Mouse (Mus musculus): ENCODE measurements around the gene Sp3. TPM values are rescaled to one million over a fixed set of nuclear protein-coding genes. Genes with fewer than 3 reads are reported as not detected.
"Not testable (repeated sequence)": the region's sequence is repeated elsewhere in the genome, so short reads cannot be mapped to it uniquely, and the experiment has no call there.

Sp3 gene
- total and polyA plus RNA-seq, 3 experiments = 10.9 to 130 (median 129) TPM

DNA sequence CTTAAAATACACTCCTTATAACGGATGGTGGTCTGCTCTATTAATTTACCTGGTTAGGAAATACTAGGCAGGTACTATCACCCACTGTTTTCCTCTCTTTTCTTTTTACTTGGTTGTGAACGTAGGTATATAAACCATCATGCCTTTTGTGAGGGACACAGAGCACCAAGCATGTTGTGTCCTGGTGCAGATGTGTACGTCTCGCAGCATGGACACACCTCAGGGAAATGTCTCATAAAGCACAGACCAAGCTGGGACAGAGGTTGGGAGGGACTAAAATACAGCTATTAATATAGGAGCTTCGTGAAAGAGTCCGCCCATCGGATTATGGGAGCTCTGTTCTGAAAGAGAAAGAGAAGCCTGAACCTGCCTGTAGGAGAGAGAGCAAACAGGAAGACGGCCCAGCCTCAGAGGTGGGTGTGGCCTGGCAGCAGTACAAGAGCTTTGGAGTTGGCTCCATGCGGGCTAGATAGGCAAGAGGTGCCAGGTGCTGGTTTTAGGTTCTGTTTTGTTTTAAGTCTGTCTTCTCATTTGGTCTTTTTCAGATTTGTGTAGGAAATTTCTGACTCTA, 16.6 kb upstream of the Sp3 start:
- Histone ChIP-seq H3K4me3 (ENCODE audit: low read depth, low read length) (no peak overlapping the region), H3K36me3 (replicated peaks) (no peaks in the 10 kb centered on the region), H3K4me1 (ENCODE audit: insufficient read depth, low read depth, low read length) (peaks cover 37% of the 10 kb centered on the region), H3K27me3 (ENCODE audit: insufficient read depth, low read length) (no peaks in the 10 kb centered on the region), H3K9me3 (replicated peaks) (no peaks in the 10 kb centered on the region)
- TF ChIP-seq GATA1 (IDR thresholded peaks at IDR 0.05; ENCODE audit: borderline replicate concordance, low read length) = no peak
- no peak for TF ChIP-seq CTCF (IDR thresholded peaks at IDR 0.05; ENCODE audit: low read depth, low read length)
- no peak for TF ChIP-seq POLR2AphosphoS5 (IDR thresholded peaks at IDR 0.05; ENCODE audit: insufficient replicate concordance, low read depth, low read length)
- no peak for TF ChIP-seq GATA2 (IDR thresholded peaks at IDR 0.05; ENCODE audit: borderline replicate concordance, low read depth, low read length)
- TF ChIP-seq TAL1 (conservative IDR thresholded peaks at IDR 0.05; ENCODE audit: low read depth, low read length) = no peak
- ATAC-seq (ENCODE audit: extremely low read depth, insufficient number of reproducible peaks, low FRiP score, poor library complexity, severe bottlenecking) (peak; percentile 45), DNase-seq (ENCODE audit: low spot score) (no peak)

DNA sequence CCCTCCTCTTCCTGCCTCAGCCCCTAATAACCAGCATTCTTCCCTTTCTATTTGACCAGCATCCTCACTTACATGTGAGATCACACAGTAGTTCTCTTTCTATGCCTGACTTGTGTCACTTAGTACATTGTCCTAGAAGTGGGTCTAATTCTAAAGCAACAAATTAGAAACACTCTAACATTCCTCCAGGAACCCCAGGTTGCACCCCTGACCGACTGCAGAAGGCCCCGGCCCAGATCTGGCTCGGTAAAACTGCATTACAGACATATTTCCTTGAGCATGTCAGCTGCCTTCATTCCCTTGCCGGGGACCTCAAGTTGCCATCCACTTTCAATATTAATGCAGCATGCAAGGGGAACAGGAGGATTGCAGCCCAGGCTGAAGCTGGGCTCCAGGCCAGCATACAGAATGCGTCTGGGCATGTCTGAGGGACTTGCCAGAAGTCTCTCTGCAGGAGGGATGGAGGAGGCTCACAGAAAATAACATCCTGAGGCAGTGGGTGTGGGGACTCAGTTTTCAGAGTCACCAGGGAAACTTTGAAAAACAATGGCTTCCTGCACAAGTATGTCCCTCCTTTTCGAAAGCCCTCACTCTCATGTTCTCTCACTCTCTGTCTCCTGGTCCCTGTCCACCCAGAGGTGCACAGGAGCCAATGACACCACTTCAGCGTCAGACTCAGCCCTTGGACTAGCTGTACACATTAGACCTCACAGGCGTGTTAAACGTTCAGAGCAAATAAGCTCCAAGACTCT, 15.3 kb upstream of the Sp3 start:
- Histone ChIP-seq H3K27me3 (ENCODE audit: insufficient read depth, low read length) (no peaks in the 10 kb centered on the region), H3K4me3 (ENCODE audit: low read depth, low read length) (no peak overlapping the region), H3K9me3 (replicated peaks) (no peaks in the 10 kb centered on the region), H3K36me3 (replicated peaks) (no peaks in the 10 kb centered on the region), H3K4me1 (ENCODE audit: insufficient read depth, low read depth, low read length) (peaks cover 29% of the 10 kb centered on the region)
- TF ChIP-seq GATA2 (IDR thresholded peaks at IDR 0.05; ENCODE audit: borderline replicate concordance, low read depth, low read length) (no peak), TAL1 (conservative IDR thresholded peaks at IDR 0.05; ENCODE audit: low read depth, low read length) (no peak), CTCF (IDR thresholded peaks at IDR 0.05; ENCODE audit: low read depth, low read length) (no peak), POLR2AphosphoS5 (IDR thresholded peaks at IDR 0.05; ENCODE audit: insufficient replicate concordance, low read depth, low read length) (no peak), GATA1 (IDR thresholded peaks at IDR 0.05; ENCODE audit: borderline replicate concordance, low read length) (no peak)
- DNase-seq (ENCODE audit: low spot score) (no peak), ATAC-seq (ENCODE audit: extremely low read depth, insufficient number of reproducible peaks, low FRiP score, poor library complexity, severe bottlenecking) (no peak)

GRCm38 (mm10) chr2:72994165-72994564, 13.9 kb upstream of the Sp3 start:
- DNase-seq (ENCODE audit: low spot score) (no peak), ATAC-seq (ENCODE audit: extremely low read depth, insufficient number of reproducible peaks, low FRiP score, poor library complexity, severe bottlenecking) (no peak)
- Histone ChIP-seq H3K9me3 (replicated peaks) (peaks cover 5% of the 10 kb centered on the region), H3K4me1 (ENCODE audit: insufficient read depth, low read depth, low read length) (peaks cover 25% of the 10 kb centered on the region), H3K36me3 (replicated peaks) (no peaks in the 10 kb centered on the region), H3K4me3 (ENCODE audit: low read depth, low read length) (no peak overlapping the region), H3K27me3 (ENCODE audit: insufficient read depth, low read length) (no peaks in the 10 kb centered on the region)
- TF ChIP-seq TAL1 (conservative IDR thresholded peaks at IDR 0.05; ENCODE audit: low read depth, low read length) = no peak
- TF ChIP-seq GATA1 (IDR thresholded peaks at IDR 0.05; ENCODE audit: borderline replicate concordance, low read length) = no peak
- TF ChIP-seq GATA2 (IDR thresholded peaks at IDR 0.05; ENCODE audit: borderline replicate concordance, low read depth, low read length) = no peak
- TF ChIP-seq CTCF (IDR thresholded peaks at IDR 0.05; ENCODE audit: low read depth, low read length) = no peak
- TF ChIP-seq POLR2AphosphoS5 (IDR thresholded peaks at IDR 0.05; ENCODE audit: insufficient replicate concordance, low read depth, low read length) = no peak

DNA sequence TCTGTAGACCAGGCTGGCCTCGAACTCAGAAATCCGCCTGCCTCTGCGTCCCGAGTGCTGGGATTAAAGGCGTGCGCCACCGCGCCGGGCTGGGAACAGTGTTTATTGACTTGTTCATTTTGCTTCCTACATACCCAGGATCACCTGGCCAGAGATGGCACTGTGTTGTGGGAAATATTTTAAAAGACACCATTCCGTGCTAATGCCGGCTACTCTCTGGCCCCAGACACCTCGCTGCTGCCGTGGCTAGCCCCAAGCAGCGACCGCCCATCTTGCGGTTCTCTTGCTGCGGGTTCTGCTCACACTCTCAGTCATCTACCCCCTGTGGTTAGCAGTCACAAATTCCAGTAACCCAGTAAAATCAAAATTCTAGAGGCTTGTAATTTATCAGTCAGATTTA, 12.3 kb upstream of the Sp3 start:
- no peak for TF ChIP-seq GATA2 (IDR thresholded peaks at IDR 0.05; ENCODE audit: borderline replicate concordance, low read depth, low read length)
- TF ChIP-seq POLR2AphosphoS5 (IDR thresholded peaks at IDR 0.05; ENCODE audit: insufficient replicate concordance, low read depth, low read length) = no peak
- no peak for TF ChIP-seq CTCF (IDR thresholded peaks at IDR 0.05; ENCODE audit: low read depth, low read length)
- no peak for TF ChIP-seq GATA1 (IDR thresholded peaks at IDR 0.05; ENCODE audit: borderline replicate concordance, low read length)
- TF ChIP-seq TAL1 (conservative IDR thresholded peaks at IDR 0.05; ENCODE audit: low read depth, low read length) = no peak
- peaks cover 10% of the 10 kb centered on the region for H3K9me3 ChIP-seq (replicated peaks)
- H3K4me3 ChIP-seq (ENCODE audit: low read depth, low read length) = no peak overlapping the region
- no peak for DNase-seq (ENCODE audit: low spot score)
- no peak for ATAC-seq (ENCODE audit: extremely low read depth, insufficient number of reproducible peaks, low FRiP score, poor library complexity, severe bottlenecking)
- H3K4me1 ChIP-seq (ENCODE audit: insufficient read depth, low read depth, low read length) = peaks cover 21% of the 10 kb centered on the region
- H3K36me3 ChIP-seq (replicated peaks) = peaks cover 2% of the 10 kb centered on the region
- no peaks in the 10 kb centered on the region for H3K27me3 ChIP-seq (ENCODE audit: insufficient read depth, low read length)

- H3K9me3 ChIP-seq (replicated peaks); H3K4me3 ChIP-seq (ENCODE audit: low read depth, low read length); H3K36me3 ChIP-seq (replicated peaks); H3K27me3 ChIP-seq (ENCODE audit: insufficient read depth, low read length); ATAC-seq (ENCODE audit: extremely low read depth, insufficient number of reproducible peaks, low FRiP score, poor library complexity, severe bottlenecking); H3K4me1 ChIP-seq (ENCODE audit: insufficient read depth, low read depth, low read length); DNase-seq (ENCODE audit: low spot score): not testable (repeated sequence)
Observed at GRCm38 (mm10) chr2:72988945-72989344, 8.7 kb upstream of the Sp3 start.

GRCm38 (mm10) chr2:72986616-72987015, 6.4 kb upstream of the Sp3 start, which contains the start of gene Gm11084:
Gm11084 (minus strand) TSS chr2:72986716.
- TF ChIP-seq GATA1 (IDR thresholded peaks at IDR 0.05; ENCODE audit: borderline replicate concordance, low read length) = no peak
- TF ChIP-seq GATA2 (IDR thresholded peaks at IDR 0.05; ENCODE audit: borderline replicate concordance, low read depth, low read length) = no peak
- no peak for TF ChIP-seq POLR2AphosphoS5 (IDR thresholded peaks at IDR 0.05; ENCODE audit: insufficient replicate concordance, low read depth, low read length)
- TF ChIP-seq TAL1 (conservative IDR thresholded peaks at IDR 0.05; ENCODE audit: low read depth, low read length) = no peak
- no peak for TF ChIP-seq CTCF (IDR thresholded peaks at IDR 0.05; ENCODE audit: low read depth, low read length)

More at GRCm38 (mm10) chr2:72986616-72987015, 6.4 kb upstream of the Sp3 start, which contains the start of gene Gm11084:
- DNase-seq (ENCODE audit: low spot score) (no peak), ATAC-seq (ENCODE audit: extremely low read depth, insufficient number of reproducible peaks, low FRiP score, poor library complexity, severe bottlenecking) (no peak)
- Histone ChIP-seq H3K4me1 (ENCODE audit: insufficient read depth, low read depth, low read length) (peaks cover 11% of the 10 kb centered on the region), H3K36me3 (replicated peaks) (peaks cover 2% of the 10 kb centered on the region), H3K27me3 (ENCODE audit: insufficient read depth, low read length) (no peaks in the 10 kb centered on the region), H3K9me3 (replicated peaks) (peaks cover 10% of the 10 kb centered on the region), H3K4me3 (ENCODE audit: low read depth, low read length) (no peak within 1 kb of the TSS)

Data from G1E (cell line).